Mouse (Mus musculus) kidney, adult 9 months (tissue): ENCODE data around the gene Angel1.

Experiments
- DNase-seq: peaks from one replicate; pipeline ENCODE4 v3.0.0; 2022

Gene Angel1

DNA sequence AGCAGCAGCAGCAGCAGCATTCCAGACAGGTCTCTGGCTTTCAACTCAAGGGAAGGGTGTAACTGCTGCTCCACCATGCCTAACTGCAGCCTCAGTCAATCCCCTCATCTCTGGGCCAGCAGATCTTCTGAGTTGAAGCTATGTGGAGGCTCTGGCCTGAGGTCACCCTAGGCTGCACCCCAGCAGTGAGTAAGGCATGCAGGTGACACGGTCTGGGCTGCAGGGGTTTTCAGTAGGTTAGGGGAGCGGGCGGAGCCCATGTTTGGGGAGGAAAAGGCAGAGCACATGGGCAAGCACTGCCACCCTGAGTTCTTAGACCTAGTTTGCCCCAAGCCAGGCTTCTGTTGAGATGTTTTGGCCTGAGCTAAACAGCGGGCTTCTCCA is 25.3 kb downstream of the Angel1 start:
- DNase-seq = no peak

DNA sequence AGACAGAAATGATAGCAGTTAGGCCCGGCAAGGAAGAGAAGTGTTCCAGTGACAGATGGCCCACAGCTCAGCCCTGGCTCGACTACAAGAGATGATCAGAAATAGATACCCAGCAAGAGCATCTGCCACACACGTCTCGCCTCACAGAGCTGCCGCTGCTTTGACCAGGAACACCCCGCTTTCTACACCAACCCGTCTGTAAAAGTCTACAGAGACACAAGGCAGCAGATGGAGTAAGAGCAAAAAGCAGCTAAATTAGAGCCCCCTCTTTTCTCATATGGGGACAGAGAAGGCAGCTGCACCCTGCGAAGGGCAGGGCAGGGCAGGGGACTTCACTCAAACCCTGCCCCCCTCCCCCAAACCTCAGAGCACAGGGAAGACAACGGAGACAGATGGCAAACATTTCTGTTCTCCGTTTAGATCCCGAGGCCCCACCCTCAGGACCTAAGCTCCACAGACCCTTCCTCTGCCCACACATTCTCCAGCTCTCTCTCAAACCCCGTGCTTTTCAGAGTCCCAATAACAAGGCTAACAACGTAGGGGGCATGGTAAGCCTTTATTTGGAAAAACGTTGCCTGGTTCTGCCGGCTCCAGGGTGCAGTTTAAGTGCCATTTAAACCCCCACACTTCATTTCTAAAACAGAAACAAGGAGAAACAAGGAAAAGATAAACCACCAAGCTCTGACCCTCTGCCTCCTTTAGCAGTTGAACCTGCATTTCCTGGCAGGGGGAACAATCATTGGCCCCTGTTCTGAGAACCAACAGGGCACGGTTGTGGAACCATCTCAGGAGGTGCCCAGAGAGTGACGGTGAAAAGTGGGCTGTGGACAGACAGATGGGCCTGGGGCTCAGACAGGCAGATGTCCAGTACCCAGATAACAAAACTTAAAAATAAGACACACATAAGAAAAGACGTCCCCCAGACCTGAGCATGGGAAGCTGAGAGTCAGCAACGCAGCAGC is 26.0 kb downstream of the Angel1 start:
- DNase-seq = no peak

- DNase-seq = no peak
These were observed 27.7 kb downstream of the Angel1 start for GRCm38 (mm10) chr12:86698537-86698936.

DNA sequence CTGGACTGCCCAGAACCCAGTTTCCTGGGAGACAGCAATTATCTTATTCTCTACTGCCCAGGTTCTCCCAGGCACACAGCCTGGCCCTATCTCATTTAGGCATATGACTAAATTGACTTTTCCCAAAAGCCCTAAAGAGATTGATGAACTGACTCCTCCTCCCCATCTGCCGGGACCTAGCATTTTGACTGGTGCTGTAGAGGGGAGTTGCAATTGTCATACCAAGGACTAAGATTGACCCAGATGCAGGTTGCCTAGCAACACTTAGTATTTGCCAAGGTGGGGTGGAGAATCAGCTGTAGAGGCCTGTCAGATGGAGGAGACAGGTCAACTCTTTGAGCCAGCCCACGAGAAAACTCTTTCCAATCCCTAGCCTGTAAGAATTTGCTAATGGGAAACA is 28.3 kb downstream of the Angel1 start:
- no peak for DNase-seq

DNA sequence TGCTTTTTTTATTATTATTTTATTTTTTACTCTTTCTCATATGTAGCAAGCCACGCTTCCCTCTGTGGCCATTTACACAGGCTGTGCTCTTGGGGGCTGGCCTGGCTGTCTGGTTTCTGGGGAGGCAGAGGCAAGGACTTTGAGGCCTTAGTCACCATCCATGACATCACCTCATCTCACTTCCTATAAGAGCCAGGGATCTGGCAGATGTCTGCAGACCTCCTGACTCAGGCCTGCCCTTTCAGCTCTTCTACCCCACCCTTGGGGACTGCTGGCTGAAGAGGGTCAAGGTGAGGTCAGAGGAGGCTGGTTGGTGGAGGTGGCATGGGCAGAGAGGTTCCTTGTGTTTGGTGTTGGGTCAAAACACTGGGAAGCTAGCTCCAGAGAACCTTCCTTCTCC is 31.8 kb downstream of the Angel1 start:
- DNase-seq = no peak

GRCm38 (mm10) chr12:86693389-86693788 is 32.9 kb downstream of the Angel1 start:
- no peak for DNase-seq

DNA sequence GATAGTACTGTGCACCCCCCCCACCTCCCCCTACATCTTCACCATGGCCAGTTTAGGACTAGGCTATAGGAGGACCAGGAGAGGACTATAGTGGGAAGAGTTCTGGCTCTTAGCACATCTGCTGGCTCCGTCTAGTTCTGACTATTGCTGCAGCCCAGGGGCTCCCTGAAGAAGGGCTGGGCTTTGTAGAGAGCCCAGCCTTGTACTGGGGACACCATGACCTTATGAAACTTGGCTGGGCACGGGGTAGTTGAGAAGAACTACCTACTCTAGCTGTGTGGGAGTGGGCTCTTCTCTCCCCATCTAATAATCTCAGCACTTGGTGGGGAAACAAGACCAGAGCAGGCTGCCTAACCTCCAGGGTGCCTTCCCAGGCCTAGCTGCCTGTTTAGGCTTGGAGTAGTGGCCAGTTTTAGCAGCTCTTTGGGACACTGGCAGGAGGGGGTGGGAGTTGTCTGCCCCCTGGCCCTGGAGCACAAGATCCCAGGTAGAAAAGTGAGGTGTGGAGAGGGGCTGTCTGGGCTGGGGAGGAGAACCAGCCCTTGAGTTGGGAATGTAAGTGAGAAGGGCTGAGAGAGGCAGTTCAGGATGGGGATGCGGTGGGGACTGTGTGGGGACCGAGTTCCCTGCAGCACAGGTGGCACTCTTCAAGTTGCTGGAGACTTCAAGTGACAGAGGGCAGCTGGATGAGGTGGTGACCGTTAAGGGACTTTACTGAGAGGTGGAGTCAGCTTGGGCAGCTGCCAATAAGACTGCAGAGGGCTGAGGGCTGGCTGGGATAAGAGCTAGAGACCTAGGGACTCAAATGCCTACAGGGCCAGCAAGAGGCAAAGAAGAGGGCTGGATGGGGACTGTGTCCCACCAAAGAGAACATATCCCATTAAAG is 33.5 kb downstream of the Angel1 start:
- DNase-seq = no peak

GRCm38 (mm10) chr12:86690700-86691485 is 35.4 kb downstream of the Angel1 start:
- DNase-seq = no peak

DNA sequence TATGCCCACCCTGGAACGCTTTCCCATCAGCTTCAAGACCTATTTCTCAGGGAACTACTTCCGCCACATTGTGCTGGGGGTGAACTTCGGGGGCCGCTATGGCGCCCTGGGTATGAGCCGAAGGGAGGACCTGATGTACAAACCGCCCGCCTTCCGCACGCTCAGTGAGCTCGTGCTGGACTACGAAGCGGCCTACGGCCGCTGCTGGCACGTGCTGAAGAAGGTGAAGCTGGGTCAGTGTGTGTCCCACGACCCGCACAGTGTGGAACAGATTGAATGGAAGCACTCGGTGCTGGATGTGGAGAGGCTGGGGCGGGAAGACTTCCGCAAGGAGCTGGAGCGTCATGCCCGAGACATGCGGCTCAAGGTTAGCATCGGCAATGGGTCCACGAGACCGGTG is 37.3 kb downstream of the Angel1 start:
- no peak for DNase-seq

DNA sequence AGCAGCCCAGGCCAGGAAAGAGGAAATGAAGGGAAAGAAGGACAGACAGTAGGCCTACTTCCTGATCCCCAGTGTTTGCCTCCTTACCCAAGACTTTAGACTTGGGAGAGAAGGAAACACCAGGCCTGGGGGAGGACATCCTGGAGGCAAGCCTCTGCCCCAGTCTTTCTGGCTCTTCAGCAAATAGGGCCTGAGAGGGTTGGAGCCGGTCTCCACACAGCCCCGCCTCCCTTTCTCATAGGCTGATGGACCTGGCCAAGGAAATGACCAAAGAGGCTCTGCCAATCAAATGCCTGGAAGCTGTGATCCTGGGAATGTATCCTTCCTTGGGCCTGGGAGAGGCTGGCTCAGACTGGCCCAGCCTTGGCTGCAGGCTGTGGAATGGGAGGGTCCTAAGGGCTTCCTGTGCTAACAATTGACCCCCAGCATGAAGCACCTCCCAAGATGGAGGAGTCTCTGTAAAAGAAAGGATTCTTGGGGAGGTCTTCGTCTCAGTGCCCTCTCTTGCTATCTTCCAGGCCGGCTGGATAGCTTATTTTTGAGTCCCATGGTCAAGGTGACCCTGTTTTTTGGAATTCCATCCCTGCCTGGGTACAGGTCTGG is 38.2 kb downstream of the Angel1 start:
- no peak for DNase-seq

- DNase-seq = no peak
These were observed 38.8 kb downstream of the Angel1 start for GRCm38 (mm10) chr12:86687445-86687955.

DNA sequence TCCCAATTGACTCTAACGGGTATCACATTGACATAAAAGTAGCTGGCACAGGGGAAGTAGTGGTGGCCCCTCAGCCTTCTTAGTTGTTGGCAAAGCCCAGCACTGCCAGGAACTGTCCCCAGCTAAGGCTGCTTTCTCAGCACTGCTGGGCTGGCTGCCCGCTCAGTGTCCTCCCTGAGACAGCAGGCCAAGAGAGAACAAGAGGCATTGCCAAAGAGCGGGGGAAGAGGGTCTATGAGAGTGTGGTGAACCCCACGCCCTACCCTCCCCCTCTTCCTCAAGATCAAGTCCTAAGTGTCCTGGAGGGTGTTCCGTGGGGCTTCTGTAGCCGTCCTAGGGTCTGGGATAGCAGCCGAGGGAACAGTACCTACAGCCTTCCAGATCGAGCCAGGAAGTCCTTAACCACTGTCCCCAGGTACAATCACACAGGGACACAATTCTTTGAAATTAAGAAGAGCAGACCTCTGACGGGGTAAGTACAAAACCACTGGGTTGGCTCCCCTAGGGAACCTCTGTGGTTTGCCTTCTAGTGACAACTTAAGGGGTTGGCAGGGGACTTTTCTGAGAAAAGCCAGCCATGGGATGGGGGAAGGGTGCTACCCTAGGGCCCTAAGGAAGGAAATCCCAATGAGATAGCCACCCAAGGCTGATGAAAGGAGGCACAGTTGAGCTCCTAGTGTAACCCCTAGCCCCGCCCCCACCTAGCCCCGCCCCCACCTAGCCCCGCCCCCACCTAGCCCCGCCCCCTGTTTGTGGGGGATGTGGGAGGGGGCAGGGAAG is 39.5 kb downstream of the Angel1 start:
- DNase-seq = no peak

- DNase-seq = no peak
These were observed 41.0 kb downstream of the Angel1 start for GRCm38 (mm10) chr12:86685275-86685674.

DNA sequence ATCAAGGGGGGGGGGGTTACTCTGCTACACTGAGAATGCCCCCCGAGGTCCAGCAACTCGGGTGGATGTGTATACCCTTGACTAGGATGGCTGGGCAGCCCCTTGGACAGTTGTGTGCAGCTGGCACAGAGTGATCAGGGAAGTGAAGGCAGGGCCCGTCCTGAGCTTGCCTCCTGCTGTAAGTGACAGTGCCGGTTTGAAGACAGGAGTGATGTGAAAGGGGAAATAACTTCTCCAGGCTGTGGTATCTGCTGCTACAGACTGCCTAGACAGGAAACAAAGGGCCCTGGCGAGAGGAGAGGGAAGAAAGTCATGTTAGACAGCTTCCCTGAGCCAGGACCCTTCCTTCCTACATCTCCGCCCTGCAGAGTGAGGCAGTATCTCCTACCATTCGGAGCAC is 42.6 kb downstream of the Angel1 start:
- no peak for DNase-seq

GRCm38 (mm10) chr12:86682178-86682577 is 44.1 kb downstream of the Angel1 start:
- DNase-seq = no peak

- DNase-seq = no peak
These were observed 44.6 kb downstream of the Angel1 start for GRCm38 (mm10) chr12:86681626-86682025.

GRCm38 (mm10) chr12:86680591-86681193 is 45.6 kb downstream of the Angel1 start:
- no peak for DNase-seq

GRCm38 (mm10) chr12:86679991-86680491 is 46.2 kb downstream of the Angel1 start:
- no peak for DNase-seq

GRCm38 (mm10) chr12:86679546-86679930 is 46.7 kb downstream of the Angel1 start:
- DNase-seq = no peak

GRCm38 (mm10) chr12:86678591-86679545 is 47.4 kb downstream of the Angel1 start, which contains the start of gene Vash1:
TSS of gene Vash1 (plus strand) at chr12:86678700.
- DNase-seq = peak; percentile 39
